Mouse (Mus musculus) spleen, postnatal 4 days (tissue): ENCODE measurements around the gene Adam1a.

Source experiments
- DNase-seq, 2 experiments: peaks; one replicate each; pipeline ENCODE4 v3.0.0; 2022; ENCODE audit warnings: low spot score in 2 of 2

Gene Adam1a

DNA sequence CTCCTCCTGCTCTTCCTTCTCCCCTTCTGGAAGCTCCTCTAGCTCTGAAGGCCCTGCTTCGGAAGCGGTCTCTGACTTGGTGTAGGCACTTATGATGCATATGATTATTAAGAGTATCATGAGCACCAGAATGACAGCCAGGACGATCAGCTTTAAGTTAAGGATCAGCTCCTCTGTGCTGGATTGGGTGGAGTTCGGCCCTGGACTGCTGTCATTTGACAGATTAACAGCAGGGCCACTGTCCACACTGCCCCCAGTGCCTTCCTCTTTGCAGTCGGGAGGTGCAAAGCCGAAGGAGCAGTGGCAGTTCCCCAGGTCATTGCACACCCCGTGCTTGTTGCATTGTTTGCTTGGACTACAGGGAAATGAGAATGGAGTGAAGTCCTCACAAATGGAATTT, 44.6 kb downstream of the Adam1a start:
- no peak for DNase-seq

DNA sequence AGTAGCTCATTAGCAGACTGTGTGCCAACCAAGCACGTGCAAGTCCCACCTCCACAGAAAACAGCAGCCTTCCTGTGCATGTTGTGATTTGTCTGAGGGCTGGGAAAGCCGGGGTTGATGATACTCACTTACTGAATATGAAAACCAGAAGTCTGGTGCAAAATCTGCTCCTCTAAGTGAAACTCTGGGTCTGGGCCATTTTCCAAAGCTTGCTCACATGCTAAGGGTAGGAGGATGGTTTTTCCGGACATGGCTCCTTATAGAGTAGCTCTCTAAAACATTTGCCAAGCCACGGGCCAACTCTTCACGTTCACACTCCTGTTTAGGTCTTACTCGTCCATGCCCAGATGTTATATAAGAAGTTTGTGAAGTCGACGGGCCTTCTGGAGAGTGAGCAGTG, 52.0 kb downstream of the Adam1a start:
- DNase-seq = no peak

DNA sequence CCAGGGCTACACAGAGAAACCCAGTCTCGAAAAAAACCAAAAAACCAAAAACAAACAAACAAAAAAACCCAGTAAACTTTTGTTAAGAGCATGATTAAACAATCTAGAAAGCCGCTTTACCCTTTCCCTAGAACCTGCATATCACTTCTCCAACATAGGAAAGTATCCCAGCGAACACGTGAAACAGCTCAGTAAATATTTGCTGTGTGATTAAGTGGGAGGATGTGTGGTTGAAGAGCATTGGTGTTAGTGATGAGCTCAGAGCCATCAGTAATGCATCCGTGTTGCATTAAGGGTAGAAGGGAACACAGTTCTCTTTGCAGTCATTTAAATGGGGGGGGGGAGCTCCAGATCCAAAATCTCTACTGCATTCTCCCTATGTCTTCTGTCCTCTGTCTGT, 60.5 kb downstream of the Adam1a start:
- no peak for DNase-seq

DNA sequence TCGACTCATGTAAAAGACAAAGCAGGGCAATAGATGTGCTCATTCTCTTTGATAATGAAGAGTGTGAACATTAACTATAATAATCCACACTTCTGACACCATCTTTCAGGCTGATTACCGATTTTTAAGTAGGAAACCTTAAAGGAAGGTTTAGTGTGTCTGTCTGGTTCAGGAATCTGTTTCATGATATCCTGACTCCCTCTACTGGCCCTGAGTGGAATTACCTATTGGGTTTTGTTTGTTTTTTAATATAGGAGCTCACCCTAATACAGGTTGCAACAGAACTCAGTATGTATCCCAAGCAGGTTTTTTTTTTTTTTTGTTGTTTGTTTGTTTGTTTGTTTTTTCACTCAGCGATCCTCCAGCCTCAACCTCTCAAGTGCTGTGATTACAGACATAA, 67.6 kb downstream of the Adam1a start:
- DNase-seq = peak in 1 of 2 experiments; percentile 37

DNA sequence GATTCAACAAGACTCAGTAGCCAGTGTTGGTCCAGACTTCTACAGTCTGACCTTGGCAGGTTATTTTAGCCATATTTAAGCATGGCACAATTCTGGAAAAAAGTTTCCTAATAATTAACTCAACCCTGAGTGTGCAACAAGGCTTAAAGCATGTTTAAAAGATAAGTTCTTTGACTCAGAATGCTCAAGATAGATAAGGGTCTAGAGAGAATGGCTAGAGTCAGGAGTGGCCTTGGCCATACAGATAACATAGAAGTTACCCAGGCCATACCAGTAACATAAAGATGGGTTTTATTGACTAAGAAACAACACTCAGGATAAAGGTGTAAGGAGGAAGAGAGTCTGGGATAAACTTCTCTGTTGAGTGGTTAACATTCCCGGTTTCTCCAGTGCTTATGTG, 69.2 kb downstream of the Adam1a start:
- no peak for DNase-seq

DNA sequence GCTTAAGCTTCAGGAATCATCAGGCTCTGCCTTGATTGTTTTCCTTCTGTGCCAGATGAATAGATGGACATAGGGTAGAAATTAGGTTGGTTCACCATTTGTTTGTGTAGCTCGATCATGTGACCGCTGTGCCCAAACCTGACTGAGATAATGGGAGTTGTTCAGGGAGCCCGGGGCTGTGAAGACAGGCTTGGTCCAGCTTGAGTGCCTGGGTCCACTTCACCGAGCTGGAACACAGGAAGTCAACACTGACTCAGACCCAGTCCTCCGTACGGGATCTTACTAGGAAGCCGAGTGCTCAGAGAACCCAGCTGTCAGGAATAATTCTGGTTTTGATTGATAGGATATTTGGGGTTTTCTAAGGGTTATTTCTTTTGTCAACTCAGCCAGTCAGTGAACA, 70.7 kb downstream of the Adam1a start:
- no peak for DNase-seq

DNA sequence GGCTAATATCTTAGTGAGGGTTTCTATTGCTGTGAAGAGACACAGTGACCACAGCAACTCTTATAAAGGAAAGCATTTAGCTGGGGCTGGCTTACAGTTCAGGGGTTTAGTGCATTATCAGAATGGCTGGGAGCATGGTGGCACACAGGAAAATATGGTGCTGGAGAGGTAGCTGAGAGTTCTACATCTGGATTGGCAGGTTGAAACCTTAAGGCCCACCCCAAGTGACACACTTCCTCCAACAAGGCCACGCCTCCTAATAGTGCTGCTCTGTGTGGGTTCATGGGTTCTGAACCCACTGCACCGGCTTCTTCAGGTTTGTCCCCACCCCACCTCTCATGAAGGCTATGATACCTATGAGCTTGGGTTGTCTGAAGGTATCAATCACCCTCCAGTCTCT, 72.9 kb downstream of the Adam1a start:
- DNase-seq = no peak

DNA sequence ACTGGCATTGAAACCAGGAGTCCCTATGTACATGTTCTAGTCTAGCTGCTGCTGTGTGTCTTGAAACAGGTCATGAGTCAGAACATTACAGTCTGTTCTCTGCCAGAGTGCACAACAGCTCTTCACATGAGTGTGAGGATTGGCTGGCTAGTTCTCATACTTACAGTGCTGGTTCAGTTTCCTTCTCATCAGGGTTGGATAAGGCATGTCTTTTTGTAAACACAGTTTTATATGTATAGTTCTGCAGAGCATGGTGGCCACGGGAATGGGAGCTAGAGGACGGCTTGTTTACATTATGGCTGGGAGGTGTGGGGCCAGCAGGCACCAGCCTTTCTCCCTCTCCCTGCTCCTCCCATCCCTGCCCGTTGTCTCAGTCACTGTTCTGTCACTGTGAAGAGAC, 75.7 kb downstream of the Adam1a start:
- no peak for DNase-seq
